Mouse (Mus musculus) stomach, postnatal 0 days (tissue): ENCODE results near the gene Prr18. TPM values are rescaled to one million over a fixed set of nuclear protein-coding genes. Genes with fewer than 3 reads are reported as not detected.
"Not testable (repeated sequence)": the region's sequence is repeated elsewhere in the genome, so short reads cannot be mapped to it uniquely, and the experiment has no call there.

ENCODE experiments used
- ATAC-seq: fragments of 200-750 bp; cut with Nextera tagmentation; 2 replicates; pipeline ENCODE4 v1.8.0; 2017; ENCODE audit not compliant: low FRiP score, low TSS enrichment
- DNase-seq: peaks from one replicate; pipeline ENCODE4 v3.0.0-alpha.2; 2016; ENCODE audit warnings: low spot score
- H3K27ac ChIP-seq: fragments of 300-500 bp; sonication (generic); replicated peaks from 2 replicates; pipeline ENCODE4 v1.5.1; 2014; ENCODE audit warnings: mild to moderate bottlenecking, control low read depth
- H3K27me3 ChIP-seq: fragments of 300-500 bp; sonication (generic); 2 replicates; pipeline ENCODE4 v1.6.1; 2014; ENCODE audit warnings: low read length; ENCODE audit not compliant: control insufficient read depth, insufficient read depth
- H3K36me3 ChIP-seq: fragments of 300-500 bp; sonication (generic); 2 replicates; pipeline ENCODE4 v1.6.1; 2014; ENCODE audit warnings: low read length, mixed read lengths; ENCODE audit not compliant: control insufficient read depth, insufficient read depth
- H3K4me1 ChIP-seq: fragments of 300-500 bp; sonication (generic); replicated peaks from 2 replicates; pipeline ENCODE4 v1.6.1; 2014; ENCODE audit warnings: antibody characterized with exemption; ENCODE audit not compliant: control insufficient read depth, insufficient read depth
- H3K4me2 ChIP-seq: fragments of 300-500 bp; sonication (generic); replicated peaks from 2 replicates; pipeline ENCODE4 v1.6.1; 2014; ENCODE audit warnings: low read depth, mild to moderate bottlenecking, control low read depth, moderate library complexity
- H3K4me3 ChIP-seq: fragments of 300-500 bp; sonication (generic); 2 replicates; pipeline ENCODE4 v1.5.1; 2014; ENCODE audit warnings: low read depth, low read length, control low read depth
- H3K9ac ChIP-seq: fragments of 300-500 bp; sonication (generic); 2 replicates; pipeline ENCODE4 v1.6.1; 2014; ENCODE audit warnings: mild to moderate bottlenecking, low read length, control low read depth, mixed read lengths
- H3K9me3 ChIP-seq: fragments of 300-500 bp; sonication (generic); 2 replicates; pipeline ENCODE4 v1.6.1; 2016; ENCODE audit warnings: low read length; ENCODE audit not compliant: control insufficient read depth
- CTCF ChIP-seq: IDR thresholded peaks from 2 replicates; pipeline ENCODE4 v1.5.1; 2016; ENCODE audit warnings: antibody characterized with exemption, low read depth, mild to moderate bottlenecking, moderate library complexity
- EP300 ChIP-seq: optimal IDR thresholded peaks from 2 replicates; pipeline ENCODE3; 2016; ENCODE audit warnings: antibody characterized with exemption
- WGBS: fragments of 180-500 bp; shearing (Covaris S2); extraction: QIAGEN DNeasy Blood & Tissue Kit; methylation state at CpG from one replicate; pipeline ENCODE4 v1.1.7; 2014; 5-methylcytosine and 5-hydroxymethylcytosine counted together
- polyA plus RNA-seq: library from polyadenylated mRNA; unstranded; fragments of >200 nt; fragmentation: Nextera tagmentation; extraction: Ambion mirVana; gene quantifications from 2 replicates; pipeline ENCODE4 v1.2.1, GENCODE M21; 2015

Prr18 gene
- polyA plus RNA-seq: 0.50 and 0.62 TPM in 2 replicates

DNA sequence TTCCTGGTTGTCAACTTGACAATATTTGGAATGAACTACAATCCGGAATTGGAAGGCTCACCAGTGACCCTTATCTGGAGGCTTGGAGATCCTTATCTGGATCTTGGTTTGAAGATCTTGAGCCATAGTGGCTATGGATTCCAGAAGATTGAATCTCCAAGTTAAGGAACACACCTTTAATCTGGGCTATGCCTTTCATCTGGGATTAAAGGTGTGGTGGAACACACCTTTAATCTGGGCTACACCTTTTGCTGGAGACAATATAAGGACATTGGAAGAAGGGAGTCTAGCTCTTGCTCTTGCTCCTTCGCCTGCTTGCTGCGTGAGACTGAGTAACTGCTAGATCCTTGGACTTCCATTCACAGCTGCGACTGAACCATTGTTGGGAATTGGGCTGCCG is at the start of gene Prr18:
Prr18 (plus strand) TSS at position 301 of the 400 bp plus-strand sequence.
- H3K27me3 ChIP-seq, H3K9me3 ChIP-seq, H3K4me1 ChIP-seq, H3K4me3 ChIP-seq, DNase-seq, H3K27ac ChIP-seq, H3K4me2 ChIP-seq, H3K9ac ChIP-seq, ATAC-seq, H3K36me3 ChIP-seq: not testable (repeated sequence)
- no CpG with 5 or more reads among the region's 5 CpGs for WGBS

- Histone ChIP-seq H3K4me2 (no peak overlapping the region), H3K27me3 (no peaks in the 10 kb centered on the region), H3K27ac (no peak overlapping the region), H3K36me3 (no peaks in the 10 kb centered on the region; the same call in 1 of the 2 replicates), H3K4me3 (no peak overlapping the region), H3K4me1 (no peaks in the 10 kb centered on the region; the same call in 1 of the 2 replicates), H3K9ac (no peak overlapping the region), H3K9me3 (no peaks in the 10 kb centered on the region)
- 99% methylated on average over 3 of the region's 3 CpGs for WGBS
- TF ChIP-seq EP300 (no peak), CTCF (no peak)
- ATAC-seq (no peak), DNase-seq (no peak)
Observed at GRCm38 (mm10) chr17:8289993-8290679, 47.1 kb upstream of the Prr18 start.

DNA sequence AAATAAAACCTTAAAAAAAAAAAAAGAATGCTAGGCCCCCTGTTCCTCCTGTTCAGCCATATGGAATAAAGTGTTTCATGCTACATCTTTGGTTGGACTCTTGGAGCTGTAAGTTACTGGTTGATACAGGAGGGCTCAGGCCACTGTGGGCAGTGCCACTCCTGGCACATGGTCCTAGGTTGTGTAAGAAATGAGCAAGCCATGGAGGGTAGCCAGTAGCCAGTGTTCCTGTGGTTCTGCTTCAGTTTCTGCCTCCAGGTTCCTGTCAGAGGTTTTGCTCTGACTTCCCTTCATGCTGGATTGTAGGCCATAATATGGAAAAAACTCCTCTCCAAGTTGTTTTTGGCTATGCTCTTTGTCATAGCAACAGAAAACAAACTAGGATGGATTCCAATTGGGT is 46.5 kb upstream of the Prr18 start:
- H3K9me3 ChIP-seq: no peaks in the 10 kb centered on the region
- H3K4me3 ChIP-seq: no peak overlapping the region
- H3K4me2 ChIP-seq: no peak overlapping the region
- DNase-seq (no peak), ATAC-seq (no peak)
- no peaks in the 10 kb centered on the region for H3K4me1 ChIP-seq
- H3K9ac ChIP-seq: no peak overlapping the region
- H3K27ac ChIP-seq: no peak overlapping the region
- no peaks in the 10 kb centered on the region for H3K27me3 ChIP-seq
- no peak for TF ChIP-seq EP300
- TF ChIP-seq CTCF: no peak
- H3K36me3 ChIP-seq: no peaks in the 10 kb centered on the region; the same call in 1 of the 2 replicates

- H3K27ac ChIP-seq: no peak overlapping the region
- TF ChIP-seq CTCF (peak; percentile 49), EP300 (no peak)
- H3K36me3 ChIP-seq: peaks cover 6% of the 10 kb centered on the region; the same call in 1 of the 2 replicates
- ATAC-seq (no peak), DNase-seq (no peak)
- H3K4me3 ChIP-seq: no peak overlapping the region
- no peaks in the 10 kb centered on the region for H3K4me1 ChIP-seq
- no peaks in the 10 kb centered on the region for H3K9me3 ChIP-seq
- no peak overlapping the region for H3K9ac ChIP-seq
- H3K27me3 ChIP-seq: no peaks in the 10 kb centered on the region
- H3K4me2 ChIP-seq: no peak overlapping the region
Observed at GRCm38 (mm10) chr17:8295825-8296224, 41.4 kb upstream of the Prr18 start.

DNA sequence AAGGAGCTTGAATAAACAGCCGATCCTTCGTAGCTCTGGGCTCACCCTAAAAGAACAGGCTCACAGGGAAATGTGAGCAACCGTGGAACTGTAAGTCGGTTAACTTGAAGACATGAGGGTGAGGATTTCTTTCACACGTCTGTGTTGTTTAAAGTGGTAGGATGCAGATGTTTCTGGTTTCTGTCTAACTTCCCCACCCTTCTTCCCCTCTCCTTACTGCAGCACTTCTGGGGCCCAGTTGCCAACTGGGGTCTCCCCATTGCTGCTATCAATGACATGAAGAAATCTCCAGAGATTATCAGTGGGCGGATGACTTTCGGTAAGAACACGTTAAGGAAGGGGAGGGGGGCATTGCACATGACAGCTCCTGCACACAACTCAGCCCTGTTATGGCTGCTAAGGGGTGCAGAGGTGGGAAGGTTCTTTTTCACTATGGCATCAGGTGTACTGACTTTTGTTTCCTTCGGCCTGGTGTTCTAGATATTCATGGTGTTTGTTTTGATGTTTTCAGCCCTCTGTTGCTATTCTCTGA is 40.9 kb upstream of the Prr18 start:
- 75% methylated on average over 9 of the region's 9 CpGs for WGBS
- ATAC-seq: no peak

DNA sequence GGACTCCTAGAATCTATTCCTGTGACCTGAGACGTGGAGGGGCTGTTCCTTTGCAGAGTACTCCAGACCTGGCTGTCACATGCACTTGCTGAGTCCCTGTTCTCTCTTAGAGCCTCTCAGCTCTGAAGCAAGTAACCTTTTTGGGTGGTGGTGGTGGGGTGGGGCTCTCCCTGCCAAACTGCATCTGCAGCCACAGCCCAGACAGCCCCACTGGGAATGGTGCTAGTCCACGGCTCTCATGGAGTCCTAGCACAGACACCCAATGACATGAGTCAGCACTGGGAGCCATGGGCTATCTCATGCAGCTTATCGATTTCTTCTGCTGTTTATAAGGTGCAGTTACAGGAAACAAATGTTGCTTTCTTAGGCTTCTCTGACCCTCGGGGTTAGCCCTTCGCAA is 39.5 kb upstream of the Prr18 start:
- H3K4me1 ChIP-seq: no peaks in the 10 kb centered on the region
- no peaks in the 10 kb centered on the region for H3K27me3 ChIP-seq
- TF ChIP-seq EP300 (no peak), CTCF (no peak)
- H3K4me3 ChIP-seq: no peak overlapping the region
- no peak overlapping the region for H3K4me2 ChIP-seq
- ATAC-seq (no peak), DNase-seq (no peak)
- no peak overlapping the region for H3K9ac ChIP-seq
- no peak overlapping the region for H3K27ac ChIP-seq
- 84% methylated on average over 5 of the region's 5 CpGs for WGBS
- no peaks in the 10 kb centered on the region for H3K9me3 ChIP-seq
- 0 out of 2 replicates have a peak, but pooled peaks cover 6% of the 10 kb centered on the region for H3K36me3 ChIP-seq

More for the DNA sequence above, 40.9 kb upstream of the Prr18 start:
- no peaks in the 10 kb centered on the region for H3K4me1 ChIP-seq
- H3K9me3 ChIP-seq: no peaks in the 10 kb centered on the region
- no peak overlapping the region for H3K4me3 ChIP-seq
- DNase-seq: no peak
- peaks cover 6% of the 10 kb centered on the region; the same call in 1 of the 2 replicates for H3K36me3 ChIP-seq
- no peak overlapping the region for H3K4me2 ChIP-seq
- H3K27ac ChIP-seq: no peak overlapping the region
- TF ChIP-seq CTCF (no peak), EP300 (no peak)
- H3K9ac ChIP-seq: no peak overlapping the region
- H3K27me3 ChIP-seq: no peaks in the 10 kb centered on the region
